Mouse (Mus musculus): ENCODE measurements around the gene Ebf3.

The Ebf3 gene

DNA sequence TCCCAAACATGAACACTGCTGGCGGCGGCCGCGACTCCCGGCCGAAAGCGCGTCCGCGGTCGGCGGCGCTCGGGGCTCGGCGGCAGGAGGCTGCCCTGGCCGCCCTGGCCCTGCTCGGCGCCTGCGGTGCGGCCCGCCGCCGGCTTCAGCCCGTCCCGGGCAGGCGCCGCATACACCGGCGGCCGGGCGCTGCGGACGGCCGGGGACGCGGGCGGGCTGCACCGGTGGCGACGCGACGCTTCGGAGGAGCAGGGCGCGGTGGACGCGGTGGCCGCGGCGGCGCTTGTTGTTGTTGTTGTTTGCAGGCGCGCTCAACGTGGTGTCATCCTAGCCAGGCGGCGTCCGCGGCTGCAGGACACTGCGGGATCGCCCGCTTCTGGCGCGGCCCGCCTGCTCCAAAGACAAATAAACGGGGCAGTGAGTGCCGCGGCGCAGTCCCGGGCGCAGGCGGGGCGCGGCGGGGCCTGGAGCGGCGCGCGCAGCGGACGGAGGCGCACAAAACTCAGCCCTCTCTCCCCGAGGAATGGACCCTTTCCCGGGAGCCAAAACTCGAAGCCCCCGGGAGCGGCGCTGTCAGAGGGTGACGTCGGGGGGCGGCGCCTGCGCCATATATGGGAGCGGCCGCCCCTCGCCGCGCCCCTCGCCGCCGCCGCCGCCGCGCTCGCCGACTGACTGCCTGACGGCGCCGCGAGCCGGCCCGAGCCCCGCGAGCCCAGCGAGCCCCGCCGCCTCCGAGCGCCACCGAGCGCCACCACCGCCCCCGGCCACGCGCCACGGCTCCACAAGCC is at the start of gene Ebf3:
Gene Ebf3, minus strand, starts transcription at position 542 of the 788 bp plus-strand sequence.
- no peak for DNase-seq

DNA sequence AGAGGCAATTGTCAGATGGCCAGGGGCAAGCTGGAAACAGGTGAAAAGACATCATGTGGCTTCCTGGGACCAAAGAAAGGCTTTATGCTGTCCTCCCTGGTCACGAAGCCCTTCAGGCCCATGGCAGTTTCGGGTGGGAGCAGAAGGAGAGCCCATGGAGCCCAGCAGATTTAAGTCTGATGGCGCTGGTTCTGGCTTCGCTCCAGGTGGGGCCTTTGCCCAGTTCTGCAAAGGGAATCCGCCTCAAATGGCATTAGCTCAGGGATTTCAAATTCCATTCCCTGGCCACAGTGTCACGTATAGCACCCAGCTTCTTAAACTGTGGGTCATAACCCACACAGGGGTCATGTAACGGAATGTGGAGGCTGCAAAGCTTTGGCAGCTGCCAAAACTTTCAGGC is 32.6 kb upstream of the Ebf3 start:
- no peak for DNase-seq

DNA sequence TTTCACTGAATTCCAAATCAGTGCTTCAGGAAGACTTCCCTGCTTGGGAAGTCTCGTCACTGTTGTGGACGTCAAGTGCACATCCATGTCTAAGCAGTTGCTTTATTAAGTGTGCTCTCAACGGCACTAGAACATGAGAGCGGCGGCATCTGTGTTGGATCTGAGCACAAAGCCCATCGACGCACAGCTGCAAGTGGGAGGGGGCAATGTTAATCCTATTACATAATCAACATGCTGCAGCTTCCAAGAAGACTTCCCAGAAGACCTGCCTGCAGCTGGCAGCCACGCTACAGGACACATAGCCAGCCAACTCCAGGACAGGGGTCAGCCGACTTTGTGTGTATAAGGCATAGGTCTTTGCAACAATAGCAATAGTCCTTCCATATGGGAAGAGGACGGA is 31.8 kb upstream of the Ebf3 start:
- DNase-seq, result no peak

DNA sequence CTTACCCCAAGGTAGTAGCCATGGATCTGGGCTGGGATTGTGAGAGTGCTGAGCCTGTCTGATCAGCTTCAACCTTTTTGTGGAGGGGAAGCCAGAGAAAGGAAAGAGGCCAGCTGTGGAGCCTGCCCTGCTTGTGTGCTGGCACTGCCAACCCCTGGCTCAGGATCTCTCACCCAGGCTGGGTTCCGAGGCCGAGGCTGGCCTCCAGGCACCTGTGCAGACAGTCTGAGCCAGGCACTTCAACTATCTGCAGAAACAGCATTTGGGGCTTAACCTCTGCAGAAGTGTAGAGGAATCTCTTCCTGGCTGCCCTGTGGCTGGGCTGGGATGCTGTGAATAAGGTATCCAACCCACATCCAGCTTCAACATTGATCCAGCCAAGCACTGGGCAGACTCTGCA is 19.7 kb upstream of the Ebf3 start:
- DNase-seq, result no peak

DNA sequence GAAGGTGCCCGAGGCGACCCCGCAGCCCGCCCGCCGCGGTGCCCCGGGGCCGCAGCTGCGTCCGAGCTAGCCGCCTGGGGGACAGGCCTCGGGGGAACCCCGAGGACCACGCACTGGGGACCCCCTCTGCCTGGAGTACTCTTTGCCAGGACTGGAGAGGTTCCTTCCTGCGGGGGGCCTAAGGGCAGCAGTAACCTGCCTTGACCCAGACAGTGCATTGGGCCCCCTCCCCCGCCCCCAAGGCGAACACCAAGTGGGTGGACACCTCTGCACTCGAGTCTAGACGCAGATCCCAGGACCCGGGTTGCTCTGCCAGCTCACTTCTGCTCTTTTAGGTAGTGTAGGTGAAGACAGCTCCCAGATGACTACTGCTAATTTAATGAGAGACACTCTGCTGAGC is 8.7 kb upstream of the Ebf3 start:
- no peak for DNase-seq

DNA sequence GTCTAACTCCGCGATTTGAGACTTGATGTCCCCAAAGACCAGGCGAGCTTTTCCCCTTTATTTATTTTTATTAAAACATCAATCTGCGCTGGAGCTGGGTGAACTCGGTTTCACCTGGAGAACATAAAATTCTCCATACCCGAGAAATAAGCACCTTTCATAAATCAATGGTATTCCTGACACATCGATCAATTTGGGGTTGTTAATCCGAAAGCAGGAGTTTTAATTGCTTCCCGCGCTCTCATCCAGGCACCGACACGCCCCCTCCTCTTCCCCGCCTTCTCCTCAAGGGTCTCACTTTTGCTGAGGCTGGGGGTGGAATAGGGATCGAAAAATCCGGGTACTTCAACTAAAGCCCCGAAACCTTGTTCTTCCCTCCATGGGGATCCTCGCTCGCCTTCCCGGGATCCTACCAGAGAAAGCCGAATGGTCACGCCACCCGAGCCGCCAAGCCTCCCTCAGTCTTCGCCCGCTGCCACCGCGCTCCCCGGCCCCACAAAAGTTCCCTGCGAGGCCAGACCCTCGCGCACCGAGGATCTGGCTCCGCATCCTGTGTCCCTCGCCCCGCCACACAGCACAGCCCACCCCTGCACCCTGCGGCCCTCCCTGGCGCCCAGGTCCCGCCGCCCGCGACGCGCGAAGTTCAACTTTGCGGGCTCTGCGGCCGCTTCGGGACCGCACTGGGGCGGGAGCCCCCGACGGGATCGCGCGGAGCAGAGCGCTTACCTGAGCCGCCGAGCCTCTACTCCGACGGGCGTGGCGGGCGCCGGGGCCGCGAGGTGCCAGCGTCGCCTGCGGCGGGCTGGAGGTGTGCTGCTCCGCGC is 7.9 kb upstream of the Ebf3 start:
- no peak for DNase-seq

DNA sequence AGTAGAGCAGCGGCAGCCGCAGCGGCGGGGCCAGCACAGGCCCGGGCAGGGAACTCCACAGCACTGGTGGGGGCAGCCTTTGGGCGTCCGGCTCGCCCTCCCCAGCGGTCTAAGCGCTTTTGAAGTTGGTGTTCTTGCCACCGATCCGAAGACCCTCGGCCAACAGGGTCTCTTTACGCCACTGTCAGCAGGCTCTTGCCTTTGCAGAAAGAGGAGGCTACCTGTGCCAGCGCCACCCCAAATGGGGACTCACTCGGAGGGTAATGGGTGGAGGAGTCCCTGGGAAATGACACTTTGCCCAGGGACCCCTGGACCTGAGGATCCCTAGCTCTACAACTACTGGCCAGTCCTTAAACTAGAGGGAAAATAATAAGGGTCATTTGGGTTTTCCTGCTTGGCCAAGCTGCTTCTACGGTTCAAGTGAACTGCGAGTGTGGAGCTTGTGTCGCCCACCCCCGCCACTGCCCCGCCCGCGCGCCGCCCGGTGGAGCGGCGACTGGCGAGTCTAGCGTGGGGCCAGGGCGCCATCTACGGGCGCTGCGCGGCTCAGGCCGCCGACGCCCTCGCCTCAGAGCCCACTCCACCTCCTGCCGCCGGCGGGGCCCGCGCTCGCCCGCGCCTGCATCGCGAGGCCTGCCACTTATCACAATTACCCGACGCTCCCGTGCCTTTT is 7.0 kb upstream of the Ebf3 start:
- DNase-seq, result no peak

DNA sequence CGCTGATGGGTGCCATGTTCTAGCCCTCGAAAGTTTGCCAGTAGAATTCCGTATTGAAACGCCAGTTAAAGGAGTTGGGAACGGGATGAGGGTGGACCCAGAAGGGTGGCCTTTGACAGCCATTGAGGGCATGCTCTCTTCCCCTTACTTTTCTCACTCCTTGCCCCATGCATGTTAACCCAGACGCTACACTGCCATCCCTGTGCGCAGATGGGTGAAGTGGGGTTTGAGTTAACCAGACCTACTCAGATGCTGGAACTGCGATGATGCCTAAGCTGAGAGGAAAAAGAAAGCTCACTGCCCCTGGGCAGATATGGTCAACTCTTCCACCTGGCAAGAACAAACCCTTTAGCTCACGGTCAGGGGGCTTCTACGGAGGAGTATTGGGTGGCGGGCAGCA is 6.1 kb upstream of the Ebf3 start:
- no peak for DNase-seq

DNA sequence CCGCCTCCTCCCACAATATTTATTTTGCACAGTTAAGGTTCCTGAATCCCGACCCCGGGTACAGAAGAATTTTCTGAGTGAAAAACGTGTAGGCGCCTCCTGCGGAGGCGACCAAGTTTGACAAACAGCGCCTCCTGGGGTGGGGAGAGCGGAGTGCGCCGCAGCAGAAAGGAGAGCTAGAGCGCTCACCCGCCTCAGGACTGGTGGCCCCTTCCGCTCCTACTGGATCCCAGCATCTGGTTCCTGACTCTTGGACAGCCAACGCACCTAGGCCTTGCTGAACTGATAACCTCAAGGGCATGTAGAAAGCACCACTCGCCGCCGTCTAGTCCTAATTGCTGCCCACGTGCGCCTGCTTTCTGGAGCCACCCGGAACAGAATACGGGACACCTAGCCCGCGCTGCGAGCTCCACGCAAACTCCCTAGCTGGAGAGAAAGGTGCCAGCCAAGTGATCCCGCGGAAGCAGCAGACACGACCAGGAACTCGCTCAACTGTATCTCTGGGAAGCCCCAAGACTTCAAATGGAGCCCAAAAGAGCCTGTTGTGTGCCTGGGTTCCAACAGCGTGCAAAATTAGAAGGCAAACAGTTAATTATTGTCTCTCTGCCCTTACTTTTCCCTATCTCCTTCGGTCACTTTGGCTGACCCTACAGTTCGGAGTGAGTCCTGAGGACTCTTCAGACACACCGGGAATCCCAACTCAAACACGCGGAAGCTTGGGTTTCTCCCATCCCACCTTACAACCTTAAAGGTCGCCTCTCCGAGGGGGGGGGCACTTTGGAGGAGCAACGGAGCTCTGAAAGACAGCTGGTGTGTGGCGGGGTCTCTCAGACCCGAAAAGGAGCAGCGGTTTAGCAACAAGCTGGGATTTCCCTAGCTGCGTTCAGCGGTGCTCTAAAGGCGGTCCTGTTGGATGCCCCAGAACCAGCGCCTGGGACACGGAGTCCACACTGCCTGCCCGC is 5.0 kb upstream of the Ebf3 start:
- no peak for DNase-seq

DNA sequence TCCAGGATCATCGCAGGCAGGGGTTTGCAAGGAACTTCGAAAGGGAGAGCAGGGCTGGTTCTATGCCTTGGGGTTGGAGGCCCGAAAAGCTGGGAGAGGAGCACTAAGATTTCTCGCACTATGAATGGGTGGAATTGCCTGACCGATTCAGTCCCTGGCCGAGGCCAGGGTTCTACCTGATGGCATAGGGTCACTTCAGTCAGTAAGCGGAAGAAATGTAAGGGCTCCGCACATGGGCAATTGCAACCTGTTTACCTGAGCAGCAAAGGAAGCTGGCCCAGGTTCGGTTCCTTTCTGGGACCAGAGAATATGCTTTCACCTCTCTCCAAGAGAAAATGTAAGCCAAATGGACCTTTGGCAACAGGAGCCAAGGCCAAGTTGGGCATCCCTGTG is 4.1 kb upstream of the Ebf3 start:
- no peak for DNase-seq

DNA sequence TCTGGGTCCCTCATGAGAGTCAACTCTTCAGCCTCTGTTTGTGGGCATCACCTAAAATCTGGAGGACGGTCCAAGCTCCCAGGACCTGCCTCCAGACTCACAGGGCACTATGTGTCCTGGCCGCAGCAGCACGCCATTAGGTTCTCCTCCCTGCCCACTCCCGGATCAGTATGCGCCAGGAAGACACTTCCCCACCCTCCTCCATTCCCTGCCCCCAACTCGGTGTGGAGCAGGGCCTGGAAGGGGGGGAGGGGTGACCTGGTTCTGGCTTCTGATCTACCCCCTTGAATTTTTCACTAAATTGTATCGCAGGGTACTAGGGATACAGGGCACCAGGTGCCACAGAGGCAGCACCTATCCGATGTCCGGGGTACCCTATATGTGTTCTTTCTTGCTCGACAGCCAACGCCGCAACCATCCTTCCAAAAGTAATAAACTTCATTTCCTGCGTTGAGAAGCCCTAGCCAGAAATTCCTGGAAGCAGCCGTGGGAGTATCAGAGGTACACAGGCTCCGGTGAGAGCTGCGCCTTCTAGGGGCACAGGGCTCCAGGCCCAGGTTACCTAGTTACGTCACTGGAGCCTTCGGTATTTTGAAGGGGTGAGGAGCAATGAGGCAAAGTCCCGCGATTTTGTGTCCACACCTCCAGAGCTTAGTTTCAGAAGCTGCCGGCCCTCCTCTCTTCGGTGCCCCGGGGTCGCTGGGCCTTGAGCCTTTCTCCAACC is 3.6 kb upstream of the Ebf3 start:
- DNase-seq, result no peak

DNA sequence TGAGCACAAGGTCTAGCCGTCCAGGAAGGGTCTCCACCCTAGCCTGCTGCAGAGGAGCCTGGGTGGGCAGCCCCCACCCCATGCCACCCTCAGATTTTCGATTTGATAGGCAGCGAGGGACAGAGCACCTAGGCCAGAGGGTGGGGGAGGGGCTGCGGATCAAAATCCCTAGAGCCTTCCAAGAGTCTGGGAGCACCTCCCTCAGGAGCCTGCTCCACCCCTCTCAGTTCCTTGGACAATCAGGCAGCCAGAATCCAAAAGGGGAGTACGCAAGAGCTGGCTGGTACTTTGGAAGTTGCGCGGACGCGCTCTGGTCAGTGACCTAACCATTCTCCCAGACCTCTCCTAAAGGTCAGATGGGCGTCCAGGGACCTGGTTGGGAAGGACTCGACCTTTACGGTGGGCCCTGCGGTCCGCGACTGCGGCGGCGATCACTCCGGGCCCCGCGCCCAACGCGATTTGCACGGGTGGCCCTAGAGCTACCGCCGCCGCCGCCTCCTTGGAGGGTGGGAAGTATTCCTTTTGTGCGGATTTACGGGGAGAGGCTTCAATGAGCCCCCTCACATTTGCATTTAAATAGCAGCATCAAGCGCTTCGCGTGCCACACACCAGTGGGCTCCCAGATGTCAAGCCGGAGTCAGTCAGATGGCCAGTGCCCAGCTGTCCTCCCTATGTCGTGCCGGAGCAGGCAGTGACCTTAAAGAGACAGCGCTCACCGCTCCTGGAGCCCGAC is 2.8 kb upstream of the Ebf3 start:
- no peak for DNase-seq

DNA sequence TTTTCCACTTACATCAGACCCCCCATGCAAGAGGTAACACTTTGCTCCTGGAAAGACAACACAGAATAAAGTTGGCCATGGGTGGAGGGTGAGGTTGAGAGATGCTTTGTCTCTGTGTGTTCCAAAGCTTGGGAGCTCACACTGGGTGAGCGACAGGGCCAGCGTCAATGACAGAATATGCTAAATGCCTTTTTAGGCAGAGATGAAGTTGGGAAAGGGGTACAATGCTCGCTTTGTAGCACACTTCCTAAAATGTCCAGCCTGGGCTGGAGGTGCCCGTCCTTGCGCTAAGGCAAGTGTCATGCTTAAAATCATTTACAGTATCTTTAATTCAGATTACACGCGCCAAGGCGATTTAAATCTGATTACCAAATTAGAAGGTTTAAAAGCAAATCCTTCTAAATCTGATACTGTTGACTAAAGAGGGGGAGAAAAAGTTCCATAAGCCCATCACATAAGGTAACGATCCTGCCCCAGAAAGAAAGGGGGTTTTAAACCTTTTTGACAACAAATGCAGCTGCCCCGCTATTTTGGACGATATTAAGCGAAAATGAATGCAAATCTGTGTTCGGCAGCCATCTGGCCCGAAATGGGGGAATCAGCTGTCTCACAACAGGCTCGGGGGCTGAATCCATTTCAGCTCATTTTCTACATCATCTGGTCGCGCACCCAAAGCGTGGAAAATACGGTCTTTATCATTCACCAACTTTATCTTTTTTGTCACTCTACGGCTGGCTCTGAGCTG is 2.1 kb upstream of the Ebf3 start:
- DNase-seq, result no peak

DNA sequence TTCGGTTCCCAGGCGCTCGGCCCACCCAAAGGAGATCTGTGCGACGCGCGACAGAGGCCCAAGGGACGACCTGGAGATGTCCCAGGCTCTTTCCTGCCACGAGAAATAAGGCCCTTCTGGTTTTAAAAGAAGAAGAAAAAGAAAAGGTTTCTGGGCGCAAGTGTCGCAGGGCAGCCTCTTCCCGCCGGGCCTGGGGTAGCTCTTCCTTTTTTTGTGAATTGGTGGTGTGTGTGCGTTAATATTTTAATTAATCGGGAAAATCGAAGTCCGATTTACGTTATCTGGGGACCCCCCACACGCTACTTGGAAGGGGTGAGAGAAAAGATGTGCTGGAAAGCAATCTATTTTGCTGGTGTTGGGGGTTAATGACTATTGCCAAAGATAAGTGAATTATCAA is 1.3 kb upstream of the Ebf3 start:
- DNase-seq, result no peak

DNA sequence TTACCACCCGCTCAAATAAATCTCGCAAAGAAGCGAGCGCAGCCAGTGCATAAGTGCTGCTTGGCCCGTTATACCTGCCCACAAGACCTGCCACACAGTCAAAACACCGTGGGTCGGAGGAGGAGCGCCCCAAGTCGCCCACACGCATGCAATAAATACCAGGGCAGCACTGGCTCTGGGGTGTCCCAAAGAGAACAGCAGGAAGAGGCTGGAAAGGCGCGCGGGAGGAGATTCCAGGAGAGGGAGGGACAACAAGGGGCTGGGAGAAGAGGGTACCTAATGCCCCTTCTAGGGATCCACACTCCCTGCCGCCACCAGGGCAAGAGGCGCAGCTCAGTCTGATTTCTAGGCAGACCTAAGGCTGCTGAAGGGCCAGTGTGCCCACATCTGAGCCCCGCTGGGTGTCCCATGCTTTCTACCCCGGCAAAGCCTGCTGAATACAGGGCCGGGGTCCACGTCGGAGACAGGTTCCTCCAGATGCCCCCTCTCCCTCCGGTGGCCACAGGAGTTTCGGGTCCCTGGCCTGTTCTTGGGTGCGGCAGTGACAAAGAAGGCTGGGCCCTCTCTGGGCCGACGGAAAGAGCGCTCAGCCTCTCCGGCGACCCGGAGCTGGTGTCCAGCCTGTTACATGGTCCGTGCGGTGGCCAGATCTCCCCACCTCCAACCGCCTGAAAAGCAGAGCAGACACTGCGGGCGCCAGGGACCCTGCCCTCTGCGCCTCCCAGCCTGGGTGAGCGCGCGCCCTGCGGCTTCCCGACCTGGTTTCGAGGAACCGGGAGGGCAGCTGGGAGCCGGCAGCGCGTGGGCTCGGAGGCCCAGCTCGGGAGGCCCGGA is 682 bp upstream of the Ebf3 start:
- DNase-seq, result no peak

DNA sequence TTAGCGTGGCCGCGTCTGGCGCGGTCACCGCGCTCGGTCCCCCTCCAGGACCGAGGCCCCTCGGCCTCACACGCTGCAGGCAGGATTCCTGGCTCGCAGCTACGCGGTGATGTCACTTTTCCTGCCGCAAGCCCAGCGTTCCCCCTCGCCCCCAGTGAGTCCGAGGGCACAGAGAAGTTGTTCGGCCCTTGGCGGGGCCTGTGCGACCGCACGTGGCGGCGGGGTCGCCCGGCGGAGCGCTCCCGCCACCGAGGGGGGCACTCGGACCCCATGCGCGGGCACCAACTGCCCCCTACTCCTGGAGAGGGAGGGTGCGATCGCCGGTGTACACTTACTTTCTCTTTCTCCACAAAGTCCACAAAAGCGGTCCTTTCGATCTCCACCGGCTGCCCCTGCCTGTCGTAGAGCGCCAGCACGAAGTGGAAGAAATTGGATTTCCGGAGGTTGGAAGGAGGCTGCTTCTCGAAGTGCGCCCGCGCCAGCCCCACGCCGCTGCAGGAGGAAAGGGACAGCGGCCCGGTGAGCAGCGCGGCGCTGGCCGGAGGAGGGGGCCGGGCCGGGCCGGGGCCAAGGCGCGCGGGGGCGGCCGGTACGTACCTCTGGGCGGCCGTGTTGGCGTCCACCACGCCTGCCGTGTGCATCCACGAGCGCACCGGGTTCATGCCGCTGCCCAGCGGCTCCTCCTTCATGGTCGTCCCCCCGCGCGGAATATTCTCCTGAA is 902 bp downstream of the Ebf3 start:
- DNase-seq, result no peak

DNA sequence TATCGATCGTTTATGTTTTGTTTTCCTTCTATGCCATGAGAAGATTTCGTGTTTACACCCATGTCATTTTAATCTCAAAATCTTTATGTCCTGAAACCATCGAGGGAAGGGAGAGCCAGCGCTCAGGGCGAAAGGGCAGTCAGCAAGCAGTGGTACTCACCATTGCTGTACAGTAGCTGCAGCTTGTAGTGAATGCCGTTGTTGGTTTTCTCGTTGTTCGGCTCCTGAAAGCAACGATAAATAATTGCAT is 1.4 kb downstream of the Ebf3 start:
- no peak for DNase-seq

DNA sequence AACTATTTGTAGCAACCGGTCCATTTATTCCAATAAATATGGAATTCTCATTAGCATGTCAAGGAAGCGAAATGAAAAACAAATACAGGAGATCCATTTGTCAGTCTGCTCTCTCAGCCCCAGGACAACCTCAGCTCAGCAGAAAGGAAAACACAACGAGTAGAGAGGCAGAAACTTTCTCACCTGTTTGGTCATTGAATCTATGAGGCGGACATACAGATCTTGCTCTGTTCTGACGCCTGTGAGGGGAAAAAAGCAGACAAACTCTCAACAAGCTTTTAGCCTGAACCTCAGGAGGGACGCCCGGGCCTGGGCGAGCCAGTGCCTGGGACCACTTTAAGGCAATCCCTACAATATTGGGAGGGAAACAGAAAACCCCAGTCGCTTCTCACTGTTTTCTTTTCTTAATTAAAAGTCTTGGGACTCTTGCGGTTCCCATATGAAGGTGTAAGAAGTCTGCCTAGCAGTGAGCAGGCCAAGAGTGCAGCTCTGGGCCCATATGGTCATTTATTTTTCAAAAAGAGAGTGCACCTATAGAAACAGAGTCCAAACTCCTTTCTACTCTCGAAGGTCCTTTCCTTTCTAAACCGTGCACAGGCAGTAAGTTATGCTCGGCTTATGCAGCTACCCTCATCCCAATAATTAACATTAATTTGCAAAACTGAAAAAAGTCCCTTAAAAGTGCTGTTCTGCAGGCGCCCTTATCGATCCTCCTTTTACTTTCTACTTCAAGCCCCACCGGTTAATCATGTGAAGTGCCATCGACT is 1.9 kb downstream of the Ebf3 start:
- DNase-seq, result no peak
